Mouse (Mus musculus): Measurements from ENCODE around the gene Eri2. TPM values are rescaled to one million over a fixed set of nuclear protein-coding genes. Genes with fewer than 3 reads are reported as not detected.

Gene Eri2
- 2.4 to 4.8 TPM (median 4.1 TPM) in 4 replicates for total RNA-seq (2023)

DNA sequence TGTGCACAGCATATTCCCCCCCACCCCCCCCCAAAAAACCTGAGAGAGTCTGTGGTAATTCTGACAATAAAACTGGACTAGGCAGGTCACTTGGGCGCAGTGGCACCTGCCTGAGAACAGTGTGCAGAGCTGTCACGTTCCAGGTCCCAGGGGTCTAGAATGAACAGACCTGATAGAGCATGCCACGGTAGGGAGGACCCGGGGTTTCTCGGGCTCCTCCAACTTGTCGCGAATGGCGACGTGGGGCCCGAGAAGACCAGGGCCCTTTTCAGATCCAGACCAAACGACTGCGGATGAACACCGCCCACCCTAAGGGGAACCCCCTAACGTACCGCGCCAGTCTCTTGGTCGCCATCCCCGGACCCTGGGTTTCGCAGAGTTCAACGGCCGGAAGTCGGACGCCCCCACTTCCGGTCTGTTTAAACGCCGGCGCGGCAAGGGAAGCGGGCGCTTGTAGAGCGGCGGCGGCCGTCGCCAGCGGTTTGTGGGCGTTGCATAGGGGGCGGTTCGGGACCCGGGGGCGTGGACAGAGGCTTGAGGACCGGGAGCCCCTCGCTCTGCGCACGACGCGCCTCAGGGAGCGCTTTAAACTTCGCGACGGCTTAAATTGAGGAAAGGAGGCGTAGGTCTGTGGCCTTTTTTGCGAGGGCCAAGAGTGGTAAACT, at the start of gene Eri2, which contains the start of gene Rexo5:
Eri2 (minus strand) TSS at position 473 of the 665 bp plus-strand sequence.
Rexo5 (plus strand) TSS at position 421 of the 665 bp plus-strand sequence.

DNA sequence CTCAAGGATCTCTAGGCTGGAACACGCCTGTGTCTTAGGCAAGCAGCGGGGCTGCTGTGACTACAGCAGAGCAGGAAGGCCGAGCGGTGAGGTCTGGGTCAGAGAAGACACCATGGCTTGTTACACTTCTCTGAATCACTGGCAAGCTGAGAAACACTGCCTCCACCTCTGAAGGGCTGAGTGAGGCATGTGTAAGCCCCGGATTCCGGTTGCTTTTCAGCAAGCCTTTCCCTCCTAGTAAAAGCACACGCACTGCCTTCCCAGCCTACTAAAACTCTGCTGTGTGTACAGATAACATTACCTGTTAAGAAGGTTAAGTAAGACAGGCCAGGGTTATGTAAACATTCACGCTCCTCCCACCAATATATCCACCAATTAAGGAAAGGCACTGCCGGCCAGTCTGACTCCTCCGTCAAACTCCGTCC, 33.3 kb downstream of the Eri2 start, which contains the start of gene Acsm3:
Acsm3 (plus strand) TSS at position 397 of the 425 bp plus-strand sequence.

DNA sequence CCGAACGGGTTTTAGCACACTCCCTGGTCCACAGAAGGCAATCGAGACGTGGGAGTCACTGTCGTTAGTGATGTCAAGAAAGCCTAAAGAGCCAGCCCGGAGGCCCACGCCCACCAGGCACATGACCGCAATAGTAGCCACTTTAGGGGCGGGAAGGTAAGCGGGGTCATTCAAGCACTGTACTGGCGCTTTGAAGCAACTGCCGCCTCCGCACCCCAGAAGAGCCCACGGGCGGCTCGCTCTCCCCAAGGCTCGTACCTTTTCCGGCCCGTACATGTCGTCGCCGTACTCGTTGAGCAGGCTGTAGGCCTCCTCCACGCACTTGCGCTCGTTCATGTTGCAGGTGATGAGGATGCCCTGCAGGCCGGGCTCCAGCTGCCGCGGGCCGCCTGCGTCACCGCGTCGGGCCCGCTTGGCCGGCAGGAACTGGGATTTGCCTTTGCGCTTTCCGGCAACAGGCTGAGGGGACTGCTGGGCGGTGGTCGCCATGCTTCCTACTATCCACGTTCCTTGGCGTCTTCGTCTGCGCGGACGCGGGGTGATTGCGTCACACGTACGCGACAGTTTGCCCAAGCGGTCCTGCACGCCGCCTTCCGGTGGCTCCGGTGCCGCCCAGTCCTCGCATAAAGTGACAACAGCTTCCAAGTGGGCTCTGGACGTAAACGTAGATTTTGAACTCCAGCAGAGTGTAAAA, 73.5 kb downstream of the Eri2 start, which contains the start of gene Thumpd1:
Thumpd1 (minus strand) TSS at position 546 of the 694 bp plus-strand sequence.

Other genes starting within 250 kb of the Eri2 start
- not detected in 4 replicates for gene Acsm2, start 239.7 kb downstream of the Eri2 start, total RNA-seq (2023)
- not detected in 4 replicates for gene Acsm1, start 187.0 kb downstream of the Eri2 start, total RNA-seq (2023)
- gene Acsm4, start 104.0 kb downstream of the Eri2 start, total RNA-seq (2023), result not detected in 4 replicates
- 82.5 to 96.7 TPM (median 89.0 TPM) in 4 replicates for gene Thumpd1, start 73.3 kb downstream of the Eri2 start, total RNA-seq (2023)
- not detected in 4 replicates for gene Acsm3, start 33.1 kb downstream of the Eri2 start, total RNA-seq (2023)
- 7.9 to 13.1 TPM (median 10.2 TPM) in 4 replicates for gene Rexo5, start 52 bp downstream of the Eri2 start, total RNA-seq (2023)
- 3.5 to 3.8 TPM (median 3.6 TPM) in 4 replicates for gene Lyrm1, start 101.8 kb upstream of the Eri2 start, total RNA-seq (2023)
- 8.8 to 20.9 TPM (median 11.5 TPM) in 4 replicates for gene Dcun1d3, start 102.2 kb upstream of the Eri2 start, total RNA-seq (2023)